Mouse (Mus musculus) testis, adult 2 months (tissue): Measurements from ENCODE around the gene Ly6g.
"Not testable (repeated sequence)": the region's sequence is repeated elsewhere in the genome, so short reads cannot be mapped to it uniquely, and the experiment has no call there.

Experiments
- CTCF ChIP-seq: fragments of 200-500 bp; IDR thresholded peaks from 2 replicates; pipeline ENCODE4 v1.5.1; 2012; ENCODE audit warnings: low read depth, mild to moderate bottlenecking, inconsistent platforms, low read length, moderate library complexity; ENCODE audit not compliant: control insufficient read depth, insufficient read depth, insufficient replicate concordance
- POLR2A ChIP-seq: fragments of 200-500 bp; IDR thresholded peaks from 2 replicates; pipeline ENCODE4 v1.6.1; 2012; ENCODE audit warnings: low read depth, mild to moderate bottlenecking, inconsistent platforms, low read length, moderate library complexity; ENCODE audit not compliant: control insufficient read depth

DNA sequence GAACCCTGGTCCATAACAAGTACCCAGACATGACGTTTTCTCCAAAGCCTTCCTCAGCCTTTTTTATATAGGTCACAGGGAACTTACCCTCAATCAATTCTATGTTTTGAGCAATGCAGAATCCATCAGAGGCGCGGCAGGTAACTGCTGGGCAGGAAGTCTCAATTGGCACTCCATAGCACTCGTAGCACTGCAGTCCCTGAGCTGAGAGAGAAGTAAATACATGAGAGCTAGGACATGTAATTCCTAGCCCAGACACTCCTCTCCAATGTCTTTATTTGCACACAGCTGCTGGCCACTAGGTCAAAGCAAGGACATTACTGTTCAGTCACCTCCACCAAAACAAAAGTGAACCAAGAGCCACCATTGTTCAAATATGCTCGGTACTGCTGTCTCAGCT, 44.6 kb upstream of the Ly6g start:
- TF ChIP-seq POLR2A, CTCF: not testable (repeated sequence)
